Mouse (Mus musculus) heart, adult 2 months (tissue): ENCODE data around the gene Coa5.

Experiments
- CTCF ChIP-seq: fragments of 200-600 bp; IDR thresholded peaks from 2 replicates; pipeline ENCODE4 v1.8.1; 2022; ENCODE audit warnings: antibody characterized with exemption, mild to moderate bottlenecking, moderate library complexity
- POLR2A ChIP-seq: fragments of 200-500 bp; IDR thresholded peaks from 2 replicates; pipeline ENCODE4 v1.6.1; 2011; ENCODE audit warnings: mild to moderate bottlenecking, low read depth, low read length, control low read depth; ENCODE audit not compliant: insufficient read depth

DNA sequence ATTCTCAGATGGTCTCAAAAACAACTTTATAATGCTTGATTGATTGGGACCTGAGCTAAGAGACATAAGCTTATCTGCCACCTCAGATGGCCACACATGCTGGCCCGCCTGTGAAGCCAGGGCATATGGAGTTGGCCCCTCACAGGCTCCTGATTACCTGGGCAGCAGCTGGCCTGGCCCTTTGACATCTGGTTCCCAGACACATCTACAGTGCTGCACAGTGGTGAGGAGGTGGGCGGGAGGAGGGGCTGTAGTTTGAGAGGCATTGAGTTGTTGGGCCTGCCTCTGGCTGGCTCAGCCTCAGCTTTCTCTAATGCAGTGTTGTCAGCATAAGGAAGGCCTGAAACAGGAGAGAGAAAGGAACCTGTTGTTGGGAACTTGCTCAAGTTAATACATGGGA lies 53.2 kb downstream of the Coa5 start:
- no peak for TF ChIP-seq CTCF
- no peak for TF ChIP-seq POLR2A
